ENCODE assay signal across 18 mouse cellular contexts in the genomic region with DNA sequence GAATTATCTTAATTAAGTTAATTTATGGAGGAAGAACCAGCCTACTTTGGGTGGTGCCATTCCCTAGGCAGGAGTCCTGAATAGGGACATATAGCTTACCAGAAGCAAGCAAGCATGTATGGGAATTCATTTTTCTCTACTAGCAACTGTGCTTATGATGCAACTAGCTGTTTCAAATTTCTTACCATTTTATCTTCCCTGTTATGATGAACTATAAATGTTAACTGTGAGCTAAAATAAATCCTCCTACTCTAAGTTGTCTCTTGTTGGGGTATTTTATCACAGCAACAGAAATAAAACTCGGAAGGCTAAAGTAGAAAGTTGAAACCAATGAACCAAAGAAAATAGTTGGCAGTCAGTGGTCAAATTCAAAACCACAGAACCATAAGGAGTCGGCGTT.
DNase-seq lines count a peak whose midpoint lies in the region; ATAC-seq and TF ChIP-seq lines count a peak whose summit lies in the region.
"Had no signal": no experiment of that assay in that cellular context is flagged by ENCODE, and none has a peak within 500 bp of the region (broad histone marks: within the 10 kb centered on the region; RNA-seq: fewer than 3 reads in every experiment).

No protein-coding gene starts in this region.

- no peak overlapping the region for H3K4me2 ChIP-seq in myocyte (ENCODE audit: low read depth)
- H3K4me2 ChIP-seq: embryonic facial prominence, embryonic 12.5 days; forebrain, embryonic 12.5 days had no signal

- no peak for TF ChIP-seq POLR2A in kidney, adult 2 months (IDR thresholded peaks at IDR 0.05; ENCODE audit: low read depth, low read length)
- TF ChIP-seq POLR2A in myocyte (IDR thresholded peaks at IDR 0.05; ENCODE audit: insufficient read length, low read depth), result no peak

- DNase-seq in kidney, adult 2 months, result peak; percentile 60
- no peak for DNase-seq in kidney, postnatal 25 days
- no peak for DNase-seq in gastrocnemius, adult 8-10 months (ENCODE audit: low spot score in 2 of 2)
- DNase-seq: adrenal gland, adult 2 months; adrenal gland, postnatal 10 days; adrenal gland, postnatal 25 days; cerebellum, adult 11-12 months; cerebellum, adult 2 months; cerebellum, adult 9-10 months; cerebellum, postnatal 25 days had no signal

- H3K27ac ChIP-seq in kidney, adult 2 months (ENCODE audit: insufficient read depth, low read depth, low read length), result no peak overlapping the region
- H3K27ac ChIP-seq: embryonic facial prominence, embryonic 10.5 days; embryonic facial prominence, embryonic 12.5 days; forebrain, embryonic 10.5 days; forebrain, embryonic 12.5 days had no signal

- no peaks in the 10 kb centered on the region for H3K79me2 ChIP-seq in myocyte (ENCODE audit: control insufficient read depth, insufficient read depth)

- peaks cover 3% of the 10 kb centered on the region for H3K4me1 ChIP-seq in kidney, adult 2 months (ENCODE audit: control insufficient read depth, insufficient read depth, low read length)
- H3K4me1 ChIP-seq: embryonic facial prominence, embryonic 12.5 days; forebrain, embryonic 10.5 days; forebrain, embryonic 12.5 days had no signal

- WGBS in kidney, adult 2 months, result 34% methylated on average over 3 of the region's 3 CpGs

- TF ChIP-seq CTCF in kidney, adult 2 months (conservative IDR thresholded peaks at IDR 0.05; ENCODE audit: insufficient read depth, insufficient read length, low read depth, low read length), result no peak

- no peaks in the 10 kb centered on the region for H3K36me3 ChIP-seq in kidney, adult 2 months (ENCODE audit: control insufficient read depth, insufficient read depth, low read length)
- H3K36me3 ChIP-seq in myocyte (ENCODE audit: control insufficient read depth, insufficient read depth), result no peaks in the 10 kb centered on the region
- H3K36me3 ChIP-seq: embryonic facial prominence, embryonic 10.5 days; embryonic facial prominence, embryonic 12.5 days; forebrain, embryonic 10.5 days; forebrain, embryonic 12.5 days had no signal

- ATAC-seq in erythroid progenitor cell, adult 5-6 weeks (replicated peaks; ENCODE audit: low FRiP score, poor library complexity, severe bottlenecking), result no peak
- ATAC-seq: forebrain, embryonic 14.5 days; forebrain, embryonic 16.5 days had no signal

- H3K27me3 ChIP-seq in kidney, adult 2 months (replicated peaks; ENCODE audit: control insufficient read depth, insufficient read depth, low read length), result no peaks in the 10 kb centered on the region
- no peaks in the 10 kb centered on the region for H3K27me3 ChIP-seq in myocyte (ENCODE audit: control insufficient read depth, insufficient read depth, insufficient read length)
- H3K27me3 ChIP-seq: embryonic facial prominence, embryonic 12.5 days; forebrain, embryonic 12.5 days had no signal

- no peak overlapping the region for H3ac ChIP-seq in myocyte (ENCODE audit: control insufficient read depth, insufficient read length)

- no peak overlapping the region for H3K4me3 ChIP-seq in kidney, adult 2 months (ENCODE audit: insufficient read depth, low read depth, low read length)
- H3K4me3 ChIP-seq in myocyte, result no peak overlapping the region
- H3K4me3 ChIP-seq: embryonic facial prominence, embryonic 10.5 days; embryonic facial prominence, embryonic 12.5 days; forebrain, embryonic 10.5 days; forebrain, embryonic 12.5 days had no signal

TF ChIP-seq in myocyte, 11 proteins besides CTCF, POLR2A, EP300 and RAD21:
- TF ChIP-seq CEBPB (IDR thresholded peaks at IDR 0.05; ENCODE audit: insufficient read depth, poor library complexity, severe bottlenecking) (peak; percentile 26; the same call in 1 of the 2 replicates), REST (IDR thresholded peaks at IDR 0.05; ENCODE audit: insufficient read depth, insufficient read length) (no peak), MYOG (IDR thresholded peaks at IDR 0.05; ENCODE audit: control insufficient read depth in 1 of 3, insufficient read depth in 1 of 3, insufficient read length in 2 of 3, low read depth in 2 of 3) (no peak)
